Mouse (Mus musculus): ENCODE results near the gene Nlrc3.

Gene Nlrc3

GRCm38 (mm10) chr16:3929151-3929550 is 47.3 kb downstream of the Nlrc3 start:
- in situ Hi-C loops (cut with MboI, MseI): no loop called here

DNA sequence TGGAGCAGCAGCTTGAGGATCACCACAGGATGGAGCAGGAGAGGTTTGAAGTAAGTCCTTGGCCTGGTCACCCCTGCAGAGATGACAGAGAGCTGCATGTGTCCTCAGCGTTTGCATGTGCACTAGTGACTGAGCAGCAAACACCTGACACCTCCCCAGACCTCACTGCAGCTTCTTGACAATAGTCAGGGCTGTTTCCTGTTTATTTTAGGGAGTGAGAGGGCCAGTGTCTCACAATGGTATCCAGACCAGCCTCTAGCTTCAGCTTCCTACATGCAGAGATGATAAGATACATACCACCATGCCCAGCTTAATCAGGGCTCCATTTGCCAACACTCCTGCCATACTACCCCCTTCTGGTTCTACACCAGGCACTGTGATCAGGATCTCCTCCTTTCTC is 47.9 kb downstream of the Nlrc3 start:
- in situ Hi-C loops (cut with MboI, MseI): no loop called here

GRCm38 (mm10) chr16:3923966-3924365 is 52.5 kb downstream of the Nlrc3 start:
- in situ Hi-C loops (cut with MboI, MseI): no loop called here

- in situ Hi-C loops (cut with MboI, MseI): no loop called here
Measured at GRCm38 (mm10) chr16:3923515-3923914, 52.9 kb downstream of the Nlrc3 start.

DNA sequence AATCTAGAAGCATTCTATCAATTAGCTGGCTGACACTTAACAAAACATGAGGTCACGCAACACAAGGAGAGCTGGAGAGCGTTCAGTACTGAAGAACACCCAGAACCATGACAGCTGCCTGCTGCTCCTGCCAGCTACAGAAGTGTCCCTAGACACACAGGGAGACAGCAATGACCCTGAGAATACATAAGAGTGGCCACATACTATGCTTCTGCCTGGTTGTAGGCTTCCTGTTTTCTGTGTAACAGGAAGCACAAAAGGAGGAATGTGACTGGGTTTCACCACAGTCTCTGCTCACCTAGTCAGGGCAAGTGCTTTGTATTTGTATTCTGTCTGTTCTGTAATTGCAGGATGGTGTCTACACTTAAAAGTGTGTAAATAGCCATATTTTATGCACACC is 55.7 kb downstream of the Nlrc3 start:
- in situ Hi-C loops (cut with MboI, MseI): no loop called here

- in situ Hi-C loops (cut with MboI, MseI): loop anchor here (5.0 kb wide), 2 partner anchors 62 to 93 kb away; partner anchors contain the start of genes Slx4 and Zfp174
Measured at GRCm38 (mm10) chr16:3909118-3909517, 67.3 kb downstream of the Nlrc3 start.

DNA sequence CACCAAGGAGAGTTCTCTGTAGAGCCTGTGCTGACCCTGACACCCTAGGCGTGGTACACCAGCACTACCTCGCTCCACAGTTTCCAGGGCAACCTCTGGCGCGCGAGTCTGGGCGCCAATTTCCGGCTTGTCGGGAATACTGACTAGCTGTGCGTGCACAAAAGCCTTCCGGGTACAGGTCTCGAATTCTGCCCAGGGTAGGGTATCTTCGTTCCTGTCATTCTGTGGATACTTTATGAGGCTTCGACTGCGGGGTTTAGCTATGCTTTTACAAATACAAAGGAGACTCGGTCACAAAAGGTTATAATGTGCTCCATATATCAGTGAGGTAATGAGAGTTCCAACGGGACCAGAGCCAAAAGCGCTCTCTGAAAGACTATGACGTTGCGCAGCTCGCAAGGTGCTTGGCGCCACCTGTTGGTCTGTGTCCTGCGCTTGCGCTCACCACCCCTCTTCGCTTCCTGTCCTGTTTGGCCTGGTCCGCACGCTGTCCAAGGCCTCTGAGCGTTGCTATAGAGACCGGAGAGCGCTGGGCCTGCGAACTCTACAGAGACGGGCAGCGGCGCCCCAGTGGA is 67.8 kb downstream of the Nlrc3 start, which contains the start of the genes 1700037C18Rik and Cluap1:
1700037C18Rik (minus strand) TSS at position 153 of the 575 bp plus-strand sequence.
Cluap1 (plus strand) TSS at position 265 of the 575 bp plus-strand sequence.
- in situ Hi-C loops (cut with MboI, MseI): loop anchor here (5.0 kb wide), 2 partner anchors 61 to 94 kb away; partner anchors contain the start of genes Slx4 and Zfp174

DNA sequence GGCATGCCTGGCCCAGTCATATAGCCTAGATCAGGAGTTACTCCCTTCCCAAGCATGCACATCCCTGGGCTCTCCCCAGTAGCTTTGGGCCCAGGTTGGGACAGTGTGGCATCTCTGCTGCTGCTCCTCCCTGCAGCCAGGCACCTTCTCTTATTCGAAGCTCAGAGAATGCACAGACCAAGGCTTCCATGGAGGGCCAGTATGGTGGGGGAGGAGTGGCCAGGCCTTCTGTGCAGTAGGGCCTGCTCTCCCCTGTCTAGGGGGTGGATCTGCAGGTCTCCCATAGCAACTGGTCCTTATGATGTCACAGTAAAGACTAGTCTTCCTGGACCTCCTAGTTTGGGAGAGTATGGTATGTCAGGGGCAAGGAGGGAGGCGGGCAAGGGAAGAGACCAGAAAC is 69.0 kb downstream of the Nlrc3 start:
- in situ Hi-C loops (cut with MboI, MseI): loop anchor here (5.0 kb wide), 2 partner anchors 60 to 95 kb away; partner anchors contain the start of genes Slx4 and Zfp174

DNA sequence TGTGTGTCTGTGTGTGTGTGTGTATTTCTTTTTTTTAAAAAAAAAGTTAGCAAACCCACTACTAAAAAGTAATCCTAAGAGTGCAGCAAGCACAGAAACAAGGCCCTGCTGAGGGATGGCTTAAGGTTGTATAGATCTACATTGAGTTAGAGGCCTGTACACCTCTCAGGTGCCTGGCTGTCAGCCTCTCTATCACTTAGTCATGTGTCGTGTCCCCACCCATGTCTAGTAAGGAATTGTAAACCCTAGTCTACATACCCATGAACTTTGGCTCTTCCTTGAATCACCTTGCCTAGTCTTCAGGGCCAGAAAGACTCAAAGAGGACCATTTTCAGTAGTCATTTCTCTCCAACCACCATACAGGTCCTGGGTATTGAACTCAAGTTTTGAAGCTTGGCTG is 79.9 kb downstream of the Nlrc3 start:
- in situ Hi-C loops (cut with MboI, MseI): no loop called here

DNA sequence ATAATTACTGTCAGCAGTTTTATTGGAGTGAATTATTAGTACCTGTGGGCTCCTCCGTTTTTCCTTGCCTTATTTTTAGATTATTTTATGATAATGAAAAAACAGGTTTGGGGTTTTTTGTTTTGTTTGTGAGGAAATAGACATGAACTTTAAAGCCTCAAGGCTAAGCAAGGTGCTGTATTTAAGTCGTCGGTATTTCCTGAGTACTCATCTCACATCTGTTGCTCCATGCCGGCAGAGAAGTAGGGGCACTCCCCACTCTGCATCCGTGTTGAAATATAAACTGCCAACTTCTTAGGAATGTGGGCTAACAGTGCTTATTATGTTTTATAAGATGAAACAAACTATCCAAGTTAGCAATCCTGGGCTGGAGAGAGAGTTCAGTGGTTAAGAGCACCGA is 80.4 kb downstream of the Nlrc3 start:
- in situ Hi-C loops (cut with MboI, MseI): no loop called here

DNA sequence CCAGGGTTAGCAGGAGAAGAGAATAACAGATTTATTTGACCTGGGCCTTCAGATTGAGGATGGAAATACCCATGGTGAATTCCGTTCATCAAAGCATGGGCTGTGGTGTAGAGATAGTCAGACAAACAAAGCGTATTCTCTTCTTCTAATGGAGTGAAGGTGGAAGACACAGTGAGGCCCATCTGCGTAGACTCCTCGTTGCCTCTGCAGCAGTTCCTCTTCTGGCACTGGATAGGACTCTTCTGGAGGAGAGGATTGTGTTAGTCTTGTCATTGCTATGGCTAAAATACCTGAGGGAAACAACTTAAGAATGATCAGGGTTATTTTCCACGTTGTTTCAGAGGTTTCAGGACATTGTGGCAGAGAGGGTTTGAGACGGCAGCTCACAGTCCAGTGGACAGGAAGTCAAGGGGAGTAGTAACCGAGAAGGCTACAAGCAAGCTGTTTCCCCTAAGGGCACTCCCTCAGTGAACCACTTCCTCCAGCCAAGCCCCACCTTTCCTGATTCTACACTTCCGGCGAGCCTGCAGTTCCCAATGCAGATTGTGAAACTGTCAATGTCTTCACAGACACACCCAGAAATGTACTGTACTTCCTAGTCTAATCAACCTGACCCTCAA is 81.1 kb downstream of the Nlrc3 start:
- in situ Hi-C loops (cut with MboI, MseI): no loop called here

Measured in T-helper 2 cell (primary cell).